Mouse (Mus musculus): ENCODE results near the gene Smim11. TPM values are rescaled to one million over a fixed set of nuclear protein-coding genes. Genes with fewer than 3 reads are reported as not detected.

Smim11 gene
- polyA plus RNA-seq, 1 experiment from 2014 or later: 131 TPM

DNA sequence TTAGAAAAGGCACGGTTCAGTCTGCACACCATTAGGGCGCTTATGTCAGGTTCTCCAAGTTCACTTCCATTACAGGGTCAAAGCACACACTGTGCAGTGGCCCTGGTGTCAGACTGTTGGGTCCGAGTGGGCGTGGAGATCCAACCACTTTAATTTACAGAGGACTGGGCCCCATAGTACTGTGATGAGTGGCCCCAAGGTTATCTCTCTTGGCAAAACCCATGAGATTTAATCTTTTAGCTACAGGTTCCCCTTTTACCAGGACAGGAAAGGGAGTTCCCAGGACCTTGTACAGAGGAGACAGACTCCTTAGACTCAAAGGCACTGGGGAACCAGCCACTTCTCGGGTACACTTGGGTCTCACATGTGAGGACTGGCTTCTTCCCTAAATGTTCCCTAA lies 54.3 kb downstream of the Smim11 start:
- ATAC-seq (no peak), DNase-seq (ENCODE audit: low spot score) (no peak)
- no peaks in the 10 kb centered on the region for H3K9me3 ChIP-seq (ENCODE audit: low read length)
- H3K4me1 ChIP-seq (ENCODE audit: insufficient read depth, low read depth, low read length): no peaks in the 10 kb centered on the region
- H3K4me3 ChIP-seq (ENCODE audit: low read depth, low read length): no peak overlapping the region
- no peak overlapping the region for H3K27ac ChIP-seq (ENCODE audit: low read length)
- no peaks in the 10 kb centered on the region for H3K36me3 ChIP-seq (ENCODE audit: insufficient read depth, low read length)
- no peak overlapping the region for H3K4me2 ChIP-seq (replicated peaks; ENCODE audit: low read depth, low read length)
- TF ChIP-seq EP300 (IDR thresholded peaks at IDR 0.05) (no peak), CTCF (IDR thresholded peaks at IDR 0.05) (no peak)
- WGBS: 69% methylated on average over 5 of the region's 5 CpGs
- H3K27me3 ChIP-seq (replicated peaks; ENCODE audit: insufficient read depth, low read length): no peaks in the 10 kb centered on the region
- no peak overlapping the region for H3K9ac ChIP-seq (replicated peaks; ENCODE audit: low read depth)

- DNase-seq (ENCODE audit: low spot score) (no peak), ATAC-seq (no peak)
- no peak for TF ChIP-seq CTCF (IDR thresholded peaks at IDR 0.05)
- no peak for TF ChIP-seq EP300 (IDR thresholded peaks at IDR 0.05)
- no peak overlapping the region for H3K9ac ChIP-seq (replicated peaks; ENCODE audit: low read depth)
- no peak overlapping the region for H3K4me3 ChIP-seq (ENCODE audit: low read depth, low read length)
- H3K4me1 ChIP-seq (ENCODE audit: insufficient read depth, low read depth, low read length): no peaks in the 10 kb centered on the region
- no peaks in the 10 kb centered on the region for H3K9me3 ChIP-seq (ENCODE audit: low read length)
- H3K27ac ChIP-seq (ENCODE audit: low read length): no peak overlapping the region
- H3K27me3 ChIP-seq (replicated peaks; ENCODE audit: insufficient read depth, low read length): no peaks in the 10 kb centered on the region
- H3K36me3 ChIP-seq (ENCODE audit: insufficient read depth, low read length): no peaks in the 10 kb centered on the region
- H3K4me2 ChIP-seq (replicated peaks; ENCODE audit: low read depth, low read length): no peak overlapping the region
- 66% methylated on average over 11 of the region's 11 CpGs for WGBS
Observed at GRCm38 (mm10) chr16:92355982-92356381, 54.9 kb downstream of the Smim11 start.

DNA sequence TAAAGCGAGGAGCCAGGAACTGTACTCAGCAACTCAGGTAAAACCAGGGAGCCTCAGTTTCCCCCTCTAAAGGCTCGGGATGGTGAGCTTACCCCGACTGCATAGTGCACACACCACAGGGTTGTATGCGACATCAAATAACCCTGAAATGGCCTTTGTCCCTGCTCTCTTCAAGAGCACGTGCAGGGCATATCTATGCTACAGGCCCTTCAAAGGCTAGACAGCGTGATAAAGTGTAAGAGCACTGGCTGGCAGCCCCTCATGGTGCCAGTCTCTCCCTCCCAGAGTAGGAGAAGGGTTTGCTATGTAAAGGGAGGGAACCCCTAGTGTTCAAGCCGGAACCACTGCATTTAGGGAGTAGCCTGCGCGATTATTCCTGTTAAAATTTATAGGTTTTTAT lies 55.9 kb downstream of the Smim11 start:
- no peak for ATAC-seq
- Histone ChIP-seq H3K36me3 (ENCODE audit: insufficient read depth, low read length) (no peaks in the 10 kb centered on the region), H3K27me3 (replicated peaks; ENCODE audit: insufficient read depth, low read length) (no peaks in the 10 kb centered on the region), H3K9me3 (ENCODE audit: low read length) (no peaks in the 10 kb centered on the region), H3K4me3 (ENCODE audit: low read depth, low read length) (no peak overlapping the region), H3K4me1 (ENCODE audit: insufficient read depth, low read depth, low read length) (no peaks in the 10 kb centered on the region), H3K4me2 (replicated peaks; ENCODE audit: low read depth, low read length) (no peak overlapping the region), H3K27ac (ENCODE audit: low read length) (no peak overlapping the region), H3K9ac (replicated peaks; ENCODE audit: low read depth) (no peak overlapping the region)
- TF ChIP-seq CTCF (IDR thresholded peaks at IDR 0.05) (no peak), EP300 (IDR thresholded peaks at IDR 0.05) (no peak)
- 61% methylated on average over 9 of the region's 9 CpGs for WGBS
- no peak for DNase-seq (ENCODE audit: low spot score)

DNA sequence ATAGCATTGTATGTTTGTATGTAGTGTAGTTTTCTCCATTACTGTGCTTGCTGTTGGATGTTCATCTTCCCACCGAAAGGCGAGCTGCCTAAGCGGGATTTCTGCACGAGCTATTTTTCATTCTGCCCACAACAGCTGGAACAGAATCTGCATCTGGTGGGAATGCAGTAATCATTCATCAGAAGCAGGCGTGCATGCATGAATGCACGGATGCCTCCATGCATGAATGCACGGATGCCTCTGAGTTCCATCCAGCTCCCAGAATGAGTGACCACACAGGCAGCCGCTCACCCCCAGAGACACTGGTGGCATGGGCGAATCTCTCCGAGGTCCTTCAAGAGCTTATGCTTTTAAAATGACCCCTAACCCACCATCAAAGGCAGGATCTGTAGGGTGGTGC lies 56.5 kb downstream of the Smim11 start:
- ATAC-seq: no peak
- Histone ChIP-seq H3K27me3 (replicated peaks; ENCODE audit: insufficient read depth, low read length) (no peaks in the 10 kb centered on the region), H3K4me2 (replicated peaks; ENCODE audit: low read depth, low read length) (no peak overlapping the region), H3K9me3 (ENCODE audit: low read length) (no peaks in the 10 kb centered on the region), H3K27ac (ENCODE audit: low read length) (no peak overlapping the region), H3K4me1 (ENCODE audit: insufficient read depth, low read depth, low read length) (no peaks in the 10 kb centered on the region), H3K4me3 (ENCODE audit: low read depth, low read length) (no peak overlapping the region), H3K9ac (replicated peaks; ENCODE audit: low read depth) (no peak overlapping the region), H3K36me3 (ENCODE audit: insufficient read depth, low read length) (no peaks in the 10 kb centered on the region)
- 78% methylated on average over 10 of the region's 10 CpGs for WGBS
- no peak for DNase-seq (ENCODE audit: low spot score)
- no peak for TF ChIP-seq EP300 (IDR thresholded peaks at IDR 0.05)
- no peak for TF ChIP-seq CTCF (IDR thresholded peaks at IDR 0.05)

DNA sequence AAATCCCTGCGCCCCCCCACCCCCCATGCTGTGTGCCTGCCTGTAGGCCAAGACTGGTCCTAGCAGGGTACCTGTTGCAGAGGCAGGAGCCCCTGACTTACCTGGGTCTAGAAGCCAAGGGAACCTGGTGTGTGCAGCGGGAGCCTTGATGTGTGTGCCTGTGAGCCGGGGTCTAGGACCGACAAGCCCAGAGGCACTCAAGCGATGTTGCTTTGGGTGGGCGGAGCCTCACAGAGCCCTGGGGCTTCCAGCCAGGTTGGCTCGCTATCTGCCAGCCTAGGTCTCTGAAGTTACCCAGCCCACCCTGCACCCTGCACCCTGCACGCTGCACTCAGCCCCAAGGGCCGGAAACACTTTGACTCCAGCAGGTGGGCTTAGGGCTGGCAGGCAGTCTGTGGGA lies 57.6 kb downstream of the Smim11 start:
- no peak for TF ChIP-seq EP300 (IDR thresholded peaks at IDR 0.05)
- no peak for TF ChIP-seq CTCF (IDR thresholded peaks at IDR 0.05)
- 0 out of 2 replicates have a peak, but pooled peaks have one; percentile 8 for ATAC-seq
- no peak for DNase-seq (ENCODE audit: low spot score)
- Histone ChIP-seq H3K4me3 (ENCODE audit: low read depth, low read length) (no peak overlapping the region), H3K36me3 (ENCODE audit: insufficient read depth, low read length) (no peaks in the 10 kb centered on the region), H3K9ac (replicated peaks; ENCODE audit: low read depth) (no peak overlapping the region), H3K9me3 (ENCODE audit: low read length) (no peaks in the 10 kb centered on the region), H3K27ac (ENCODE audit: low read length) (no peak overlapping the region), H3K4me1 (ENCODE audit: insufficient read depth, low read depth, low read length) (no peaks in the 10 kb centered on the region), H3K27me3 (replicated peaks; ENCODE audit: insufficient read depth, low read length) (no peaks in the 10 kb centered on the region), H3K4me2 (replicated peaks; ENCODE audit: low read depth, low read length) (0 out of 2 replicates have a peak overlapping the region, but pooled peaks have one; percentile 5)
- 23% methylated on average over 9 of the region's 9 CpGs for WGBS

- ATAC-seq (peak; percentile 25; the same call in 1 of the 2 replicates), DNase-seq (ENCODE audit: low spot score) (no peak)
- Histone ChIP-seq H3K4me1 (ENCODE audit: insufficient read depth, low read depth, low read length) (no peaks in the 10 kb centered on the region), H3K27me3 (replicated peaks; ENCODE audit: insufficient read depth, low read length) (no peaks in the 10 kb centered on the region), H3K27ac (ENCODE audit: low read length) (no peak within 1 kb of the TSS), H3K4me3 (ENCODE audit: low read depth, low read length) (no peak within 1 kb of the TSS), H3K9ac (replicated peaks; ENCODE audit: low read depth) (no peak within 1 kb of the TSS), H3K9me3 (ENCODE audit: low read length) (no peaks in the 10 kb centered on the region), H3K4me2 (replicated peaks; ENCODE audit: low read depth, low read length) (0 out of 2 replicates have a peak within 1 kb of the TSS, but pooled peaks have one; percentile 5), H3K36me3 (ENCODE audit: insufficient read depth, low read length) (no peaks in the 10 kb centered on the region)
- WGBS: 30% methylated on average over 9 of the region's 9 CpGs
- TF ChIP-seq CTCF (IDR thresholded peaks at IDR 0.05): no peak
- no peak for TF ChIP-seq EP300 (IDR thresholded peaks at IDR 0.05)
Observed at GRCm38 (mm10) chr16:92359229-92359628, 58.1 kb downstream of the Smim11 start, which contains the start of gene Kcne1. Gene Kcne1 (minus strand): TSS chr16:92359468.

DNA sequence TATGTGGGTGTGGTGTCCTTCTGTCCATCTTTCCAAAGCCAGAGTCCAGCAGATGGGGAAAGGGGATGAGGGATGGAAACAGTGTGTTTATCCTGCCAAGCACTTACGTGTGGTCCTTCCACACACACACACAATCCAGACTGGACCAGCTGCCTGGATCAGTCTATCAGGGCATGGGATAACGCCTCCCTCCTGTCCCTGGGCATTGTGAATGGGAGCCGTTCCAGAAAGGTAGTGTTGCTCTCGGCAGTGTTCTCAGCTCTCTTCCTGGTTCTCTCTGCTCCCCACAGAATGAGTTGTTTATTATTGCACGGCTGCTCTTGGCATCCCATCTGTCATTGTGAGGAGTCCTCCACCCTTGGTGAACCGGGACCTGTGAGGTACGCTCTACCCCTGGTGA lies 59.6 kb downstream of the Smim11 start:
- Histone ChIP-seq H3K9me3 (ENCODE audit: low read length) (no peaks in the 10 kb centered on the region), H3K4me1 (ENCODE audit: insufficient read depth, low read depth, low read length) (no peaks in the 10 kb centered on the region), H3K4me2 (replicated peaks; ENCODE audit: low read depth, low read length) (no peak overlapping the region), H3K27me3 (replicated peaks; ENCODE audit: insufficient read depth, low read length) (no peaks in the 10 kb centered on the region), H3K36me3 (ENCODE audit: insufficient read depth, low read length) (no peaks in the 10 kb centered on the region), H3K9ac (replicated peaks; ENCODE audit: low read depth) (no peak overlapping the region), H3K27ac (ENCODE audit: low read length) (no peak overlapping the region), H3K4me3 (ENCODE audit: low read depth, low read length) (no peak overlapping the region)
- WGBS: 53% methylated on average over 7 of the region's 7 CpGs
- DNase-seq (ENCODE audit: low spot score) (no peak), ATAC-seq (no peak)
- TF ChIP-seq EP300 (IDR thresholded peaks at IDR 0.05) (no peak), CTCF (IDR thresholded peaks at IDR 0.05) (no peak)

Other genes with a start within 250 kb of the Smim11 start
- 69.0 and 77.3 TPM in 2 replicates for gene Mrps6, start 243.0 kb upstream of the Smim11 start, polyA plus RNA-seq (2015; fragmentation: Nextera tagmentation; extraction: Ambion mirVana)
- 0.11 TPM in 1 of 2 replicates, not detected in the other for gene Gm49711, start 243.0 kb upstream of the Smim11 start, polyA plus RNA-seq (2015; fragmentation: Nextera tagmentation; extraction: Ambion mirVana)
- 2.5 and 2.9 TPM in 2 replicates for gene Slc5a3, start 243.0 kb upstream of the Smim11 start, polyA plus RNA-seq (2015; fragmentation: Nextera tagmentation; extraction: Ambion mirVana)
- 31.6 and 47.5 TPM in 2 replicates for gene Kcne2, start 8.9 kb upstream of the Smim11 start, polyA plus RNA-seq (2015; fragmentation: Nextera tagmentation; extraction: Ambion mirVana)
- gene Fam243, start 20.2 kb downstream of the Smim11 start, polyA plus RNA-seq (2015; fragmentation: Nextera tagmentation; extraction: Ambion mirVana): not detected in 2 replicates
- gene Kcne1, start 58.2 kb downstream of the Smim11 start, polyA plus RNA-seq (2015; fragmentation: Nextera tagmentation; extraction: Ambion mirVana): 0.14 TPM in 1 of 2 replicates, not detected in the other
- 54.7 and 56.1 TPM in 2 replicates for gene Rcan1, start 169.6 kb downstream of the Smim11 start, polyA plus RNA-seq (2015; fragmentation: Nextera tagmentation; extraction: Ambion mirVana)
- gene Clic6, start 184.4 kb downstream of the Smim11 start, polyA plus RNA-seq (2015; fragmentation: Nextera tagmentation; extraction: Ambion mirVana): 14.5 and 16.4 TPM in 2 replicates